Mouse (Mus musculus): ENCODE results near the gene Gm5089. TPM values are rescaled to one million over a fixed set of nuclear protein-coding genes. Genes with fewer than 3 reads are reported as not detected.

Gm5089 gene
- polyA plus RNA-seq, 1 experiment from 2014 or later: 0.47 TPM

DNA sequence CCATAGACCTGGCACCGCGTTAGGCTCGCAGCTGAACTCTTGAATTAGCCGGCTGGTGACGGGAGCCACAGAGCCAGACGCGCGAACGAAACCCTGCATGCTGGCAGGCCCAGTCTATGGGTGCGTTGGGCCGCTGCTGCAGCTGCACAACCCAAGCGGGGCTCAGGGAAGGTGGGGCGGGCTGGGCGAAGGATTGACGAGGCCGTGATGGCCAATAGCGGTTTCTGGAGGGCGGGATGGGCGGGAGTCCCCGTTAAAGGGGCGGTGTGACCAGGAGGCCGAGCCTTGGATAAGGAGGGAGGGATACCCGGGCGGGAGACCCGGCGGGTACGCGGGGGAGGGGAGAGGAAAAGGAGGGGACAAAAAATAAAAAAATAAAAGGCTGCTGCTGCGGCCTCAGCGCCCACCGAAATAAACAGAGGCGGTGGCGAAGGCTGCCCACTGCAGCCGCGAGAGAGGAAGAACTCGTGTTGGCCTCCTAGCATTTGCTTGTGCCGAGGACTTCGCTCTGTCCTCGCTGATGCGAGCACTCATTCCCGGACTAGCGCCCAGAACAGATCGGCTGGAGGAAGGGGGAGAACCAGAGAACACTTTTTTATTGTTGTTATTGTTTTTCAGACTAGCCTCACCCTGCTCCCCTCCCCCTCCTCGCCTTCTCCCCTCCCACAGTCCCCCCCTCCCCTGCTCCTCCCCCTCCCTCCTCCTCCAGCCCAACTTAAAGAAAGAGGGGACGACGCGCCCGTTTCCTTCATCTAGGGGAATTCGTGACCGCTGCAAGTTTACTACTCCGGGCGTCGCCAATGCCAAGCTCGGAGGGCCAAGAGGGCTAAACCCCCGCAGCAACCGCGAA lies 23.4 kb upstream of the Gm5089 start:
- H3K4me3 ChIP-seq (replicated peaks; ENCODE audit: low read length): peak overlapping the region; percentile 56
- WGBS: under 1% methylated on average over 56 of the region's 57 CpGs
- no peaks in the 10 kb centered on the region for H3K36me3 ChIP-seq (ENCODE audit: control insufficient read depth, insufficient read depth)
- H3K9me3 ChIP-seq (ENCODE audit: control insufficient read depth, low read length): no peaks in the 10 kb centered on the region
- H3K27me3 ChIP-seq (replicated peaks; ENCODE audit: control insufficient read depth, insufficient read depth, low read length): peaks cover 18% of the 10 kb centered on the region
- peak overlapping the region; percentile 74 for H3K4me2 ChIP-seq (ENCODE audit: low read length)
- peak overlapping the region; percentile 91 for H3K27ac ChIP-seq (ENCODE audit: low read length)
- peak; percentile 81 for ATAC-seq
- H3K4me1 ChIP-seq (replicated peaks; ENCODE audit: control insufficient read depth, insufficient read depth, low read length): peaks cover 31% of the 10 kb centered on the region
- peak overlapping the region; percentile 52 for H3K9ac ChIP-seq (replicated peaks; ENCODE audit: low read depth, low read length)

DNA sequence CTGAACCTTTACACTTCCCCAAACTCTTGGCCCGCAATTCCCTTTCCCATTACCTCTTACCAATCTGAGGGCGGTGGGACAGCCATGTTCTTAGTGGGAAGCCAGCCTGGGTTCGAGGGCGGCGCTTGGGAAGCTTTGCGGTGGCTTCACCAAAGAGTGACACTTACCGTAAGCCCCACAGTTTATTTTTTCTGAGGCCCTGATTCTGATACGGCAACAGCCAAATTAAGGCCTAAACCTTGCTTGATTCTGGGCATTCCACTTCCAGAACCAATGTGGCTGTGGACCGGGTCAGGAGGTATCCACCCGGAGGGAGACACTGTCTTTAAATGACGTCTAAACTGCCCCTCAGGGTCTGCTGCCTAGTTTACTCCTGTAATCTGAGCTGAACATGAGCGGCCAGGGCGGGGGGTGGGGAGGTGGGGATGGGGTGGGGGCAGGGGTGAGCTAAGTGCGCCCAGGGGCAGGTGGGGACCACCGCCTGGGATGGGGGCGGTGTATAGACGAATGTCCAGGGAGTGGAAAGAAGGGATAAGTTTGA lies 22.4 kb upstream of the Gm5089 start:
- no peak for ATAC-seq
- H3K4me3 ChIP-seq (replicated peaks; ENCODE audit: low read length): peak overlapping the region; percentile 56
- no peaks in the 10 kb centered on the region for H3K36me3 ChIP-seq (ENCODE audit: control insufficient read depth, insufficient read depth)
- WGBS: 13% methylated on average over 17 of the region's 17 CpGs
- peaks cover 30% of the 10 kb centered on the region for H3K4me1 ChIP-seq (replicated peaks; ENCODE audit: control insufficient read depth, insufficient read depth, low read length)
- peak overlapping the region; percentile 74 for H3K4me2 ChIP-seq (ENCODE audit: low read length)
- peak overlapping the region; percentile 78 for H3K27ac ChIP-seq (ENCODE audit: low read length)
- no peaks in the 10 kb centered on the region for H3K9me3 ChIP-seq (ENCODE audit: control insufficient read depth, low read length)
- peak overlapping the region; percentile 15 for H3K9ac ChIP-seq (replicated peaks; ENCODE audit: low read depth, low read length)
- peaks cover 23% of the 10 kb centered on the region for H3K27me3 ChIP-seq (replicated peaks; ENCODE audit: control insufficient read depth, insufficient read depth, low read length)

DNA sequence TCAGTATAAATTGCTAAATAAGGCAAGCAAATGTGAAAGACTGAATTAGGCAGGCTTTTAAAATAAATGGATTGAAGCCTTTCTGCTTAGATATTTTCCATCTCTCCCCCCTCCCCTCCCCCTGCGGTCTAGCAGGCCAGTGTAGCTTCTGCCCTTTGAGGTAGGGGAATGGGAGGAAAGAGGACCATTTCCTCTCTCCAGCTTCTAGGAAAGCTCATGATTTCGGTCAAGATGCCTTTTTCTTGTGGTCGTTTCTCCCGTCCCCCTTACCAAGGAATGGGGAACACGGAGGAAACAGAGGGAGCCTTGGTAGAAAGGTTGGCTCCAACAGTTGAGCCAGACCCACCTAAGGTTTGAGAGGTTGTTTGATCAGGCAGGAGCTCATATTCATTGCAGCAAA lies 21.7 kb upstream of the Gm5089 start:
- Histone ChIP-seq H3K4me3 (replicated peaks; ENCODE audit: low read length) (peak overlapping the region; percentile 56), H3K9ac (replicated peaks; ENCODE audit: low read depth, low read length) (no peak overlapping the region)

DNA sequence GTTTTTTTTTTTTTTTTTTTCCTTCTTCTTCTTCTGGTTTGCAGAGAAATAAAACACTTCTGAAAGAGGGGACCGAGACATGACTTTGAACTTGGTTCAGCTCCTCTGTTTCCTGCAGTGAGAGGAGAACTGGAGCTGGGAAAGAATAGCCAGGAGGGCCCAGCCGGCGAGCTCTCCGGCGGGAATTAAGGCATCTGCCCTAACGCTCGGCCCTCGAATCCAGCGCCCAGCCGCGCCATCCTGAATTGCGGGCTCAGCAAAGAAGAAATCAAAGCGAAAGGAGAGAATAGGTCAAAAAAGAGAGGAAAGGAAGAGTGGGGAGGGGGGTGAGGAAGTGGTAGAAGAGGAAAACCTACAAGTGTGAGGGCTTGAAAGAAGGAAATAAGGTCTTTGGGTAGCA lies 21.2 kb upstream of the Gm5089 start:
- H3K9me3 ChIP-seq (ENCODE audit: control insufficient read depth, low read length): no peaks in the 10 kb centered on the region
- peaks cover 30% of the 10 kb centered on the region for H3K4me1 ChIP-seq (replicated peaks; ENCODE audit: control insufficient read depth, insufficient read depth, low read length)
- no peak for ATAC-seq
- no peaks in the 10 kb centered on the region for H3K36me3 ChIP-seq (ENCODE audit: control insufficient read depth, insufficient read depth)
- H3K4me3 ChIP-seq (replicated peaks; ENCODE audit: low read length): peak overlapping the region; percentile 56
- 9% methylated on average over 13 of the region's 13 CpGs for WGBS
- peaks cover 27% of the 10 kb centered on the region for H3K27me3 ChIP-seq (replicated peaks; ENCODE audit: control insufficient read depth, insufficient read depth, low read length)
- peak overlapping the region; percentile 29 for H3K27ac ChIP-seq (ENCODE audit: low read length)
- H3K4me2 ChIP-seq (ENCODE audit: low read length): peak overlapping the region; percentile 38
- 0 out of 2 replicates have a peak overlapping the region, but pooled peaks have one; percentile 23 for H3K9ac ChIP-seq (replicated peaks; ENCODE audit: low read depth, low read length)

More for the DNA sequence above, 21.7 kb upstream of the Gm5089 start:
- Histone ChIP-seq H3K4me1 (replicated peaks; ENCODE audit: control insufficient read depth, insufficient read depth, low read length) (peaks cover 30% of the 10 kb centered on the region), H3K27me3 (replicated peaks; ENCODE audit: control insufficient read depth, insufficient read depth, low read length) (peaks cover 24% of the 10 kb centered on the region), H3K4me2 (ENCODE audit: low read length) (peak overlapping the region; percentile 74), H3K36me3 (ENCODE audit: control insufficient read depth, insufficient read depth) (no peaks in the 10 kb centered on the region), H3K27ac (ENCODE audit: low read length) (peak overlapping the region; percentile 45; the same call in 1 of the 2 replicates), H3K9me3 (ENCODE audit: control insufficient read depth, low read length) (no peaks in the 10 kb centered on the region)
- 29% methylated on average over 5 of the region's 5 CpGs for WGBS
- no peak for ATAC-seq

DNA sequence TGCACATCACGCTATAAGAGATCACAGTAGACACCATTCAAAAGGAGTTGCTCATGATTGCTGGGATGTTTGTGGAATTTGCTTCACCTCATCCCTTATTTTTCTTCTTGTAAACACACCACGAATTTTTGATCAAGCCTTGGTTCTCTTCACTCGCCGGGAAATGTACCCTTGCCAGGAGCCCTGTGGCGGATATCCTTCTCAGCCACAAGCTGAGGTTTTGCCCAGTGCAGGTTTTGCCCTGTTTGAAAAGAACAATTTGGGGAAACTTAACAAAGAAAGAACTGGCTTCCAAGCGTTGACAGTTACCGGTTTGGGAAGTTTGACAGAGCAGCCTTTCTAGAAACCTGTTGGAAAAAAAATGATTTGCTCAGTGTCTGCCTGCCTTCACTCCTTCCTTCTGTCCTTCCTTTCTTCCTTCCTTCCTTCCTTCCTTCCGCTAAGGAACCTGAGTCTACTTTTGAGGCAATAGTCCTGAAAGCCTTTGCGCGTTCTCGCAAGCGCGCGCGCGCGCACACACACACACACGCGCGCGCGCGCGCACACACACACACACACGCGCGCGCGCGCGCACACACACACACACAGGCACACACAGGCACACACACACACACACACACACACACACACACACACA lies 20.7 kb upstream of the Gm5089 start:
- H3K27me3 ChIP-seq (replicated peaks; ENCODE audit: control insufficient read depth, insufficient read depth, low read length): peaks cover 33% of the 10 kb centered on the region
- no peak overlapping the region for H3K9ac ChIP-seq (replicated peaks; ENCODE audit: low read depth, low read length)
- H3K9me3 ChIP-seq (ENCODE audit: control insufficient read depth, low read length): no peaks in the 10 kb centered on the region
- 7% methylated on average over 31 of the region's 31 CpGs for WGBS
- no peak for ATAC-seq
- H3K4me2 ChIP-seq (ENCODE audit: low read length): peak overlapping the region; percentile 38
- H3K4me1 ChIP-seq (replicated peaks; ENCODE audit: control insufficient read depth, insufficient read depth, low read length): peaks cover 30% of the 10 kb centered on the region
- H3K4me3 ChIP-seq (replicated peaks; ENCODE audit: low read length): peak overlapping the region; percentile 6; the same call in 1 of the 2 replicates
- H3K27ac ChIP-seq (ENCODE audit: low read length): peak overlapping the region; percentile 61
- H3K36me3 ChIP-seq (ENCODE audit: control insufficient read depth, insufficient read depth): no peaks in the 10 kb centered on the region

DNA sequence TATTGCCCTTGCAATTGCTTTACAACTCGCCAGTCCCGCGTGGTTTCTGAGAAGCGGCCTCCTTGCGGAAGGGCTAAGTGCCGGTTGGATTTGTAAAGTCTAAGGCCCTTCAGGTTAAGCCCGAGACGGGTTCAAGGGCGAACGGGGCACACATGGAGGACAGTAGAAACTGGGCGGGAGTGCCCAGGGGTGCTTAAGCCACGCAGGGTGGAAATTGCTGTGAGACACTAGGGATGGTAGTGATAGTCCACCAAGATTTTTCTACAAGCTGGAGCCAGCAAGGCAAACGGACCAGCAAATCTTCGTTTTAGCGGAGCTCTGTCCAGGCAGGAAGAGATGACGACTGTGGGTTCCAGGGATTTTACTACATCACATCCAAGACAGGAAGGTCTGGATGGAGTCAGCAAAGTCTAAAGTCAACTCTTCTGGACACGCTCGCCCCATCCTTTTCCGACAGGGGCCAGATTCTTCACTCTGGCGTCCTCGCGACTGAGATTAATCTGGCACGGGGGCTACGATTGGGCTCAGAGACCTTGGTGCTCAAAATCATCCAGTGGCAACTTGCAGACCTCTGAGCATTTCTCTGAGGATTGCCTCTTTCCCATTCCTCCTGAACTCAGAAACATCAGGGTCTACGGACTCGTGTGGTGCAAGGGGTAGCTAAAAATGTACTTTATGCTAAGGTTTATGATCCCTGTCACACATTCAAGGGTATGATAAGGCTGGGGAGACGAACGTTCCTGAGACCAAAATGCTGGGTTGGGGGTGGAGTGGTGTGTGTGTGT lies 18.2 kb upstream of the Gm5089 start:
- Histone ChIP-seq H3K9ac (replicated peaks; ENCODE audit: low read depth, low read length) (peak overlapping the region; percentile 42; the same call in 1 of the 2 replicates), H3K27me3 (replicated peaks; ENCODE audit: control insufficient read depth, insufficient read depth, low read length) (peaks cover 38% of the 10 kb centered on the region), H3K9me3 (ENCODE audit: control insufficient read depth, low read length) (no peaks in the 10 kb centered on the region), H3K27ac (ENCODE audit: low read length) (peak overlapping the region; percentile 44), H3K4me2 (ENCODE audit: low read length) (peak overlapping the region; percentile 40), H3K36me3 (ENCODE audit: control insufficient read depth, insufficient read depth) (no peaks in the 10 kb centered on the region), H3K4me3 (replicated peaks; ENCODE audit: low read length) (peak overlapping the region; percentile 14; the same call in 1 of the 2 replicates), H3K4me1 (replicated peaks; ENCODE audit: control insufficient read depth, insufficient read depth, low read length) (peaks cover 20% of the 10 kb centered on the region)
- ATAC-seq: no peak
- 16% methylated on average over 28 of the region's 28 CpGs for WGBS

DNA sequence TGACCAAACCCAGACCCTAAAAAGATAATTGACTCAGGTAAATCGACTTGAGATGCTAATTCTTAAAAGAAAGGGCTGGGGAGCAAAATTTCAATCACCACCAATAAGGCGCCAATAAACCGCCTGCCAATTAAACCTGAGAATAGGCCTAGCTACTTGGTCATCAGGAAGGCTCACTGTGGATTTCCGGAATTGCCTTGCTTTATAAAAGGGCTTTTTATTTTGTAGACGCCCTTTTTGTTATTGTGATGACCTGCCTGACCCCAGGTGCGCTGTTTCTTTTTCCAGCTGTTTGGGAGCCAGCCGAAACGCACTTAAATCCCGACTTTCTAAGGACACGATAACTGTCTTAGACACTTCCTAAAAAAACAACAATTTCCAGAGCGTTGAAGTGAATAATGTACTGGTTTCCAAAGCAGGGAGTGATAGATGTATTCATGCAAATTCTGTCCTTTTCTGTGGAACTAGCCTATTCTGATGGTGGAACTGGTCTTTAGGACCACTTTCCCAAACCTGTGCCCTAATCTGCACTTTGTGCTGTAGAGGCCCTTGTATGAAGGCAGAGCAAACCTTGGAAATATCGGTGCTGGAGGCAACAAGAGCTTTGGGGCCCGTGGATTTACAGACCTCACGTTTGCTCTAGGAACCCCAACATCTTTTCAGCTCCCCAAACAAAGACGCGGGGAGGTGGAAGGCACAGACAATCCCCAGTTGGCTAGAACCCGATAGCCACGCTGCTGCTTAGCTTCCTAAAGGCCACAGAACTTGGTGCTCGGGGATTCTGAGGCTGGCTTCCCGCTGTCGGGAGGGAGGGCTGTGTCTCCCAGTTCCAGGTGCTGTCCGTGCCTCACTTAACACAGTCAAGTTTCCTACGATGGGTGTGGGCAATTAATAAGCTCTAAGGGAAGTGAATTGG lies 17.3 kb upstream of the Gm5089 start:
- no peak overlapping the region for H3K4me3 ChIP-seq (replicated peaks; ENCODE audit: low read length)

DNA sequence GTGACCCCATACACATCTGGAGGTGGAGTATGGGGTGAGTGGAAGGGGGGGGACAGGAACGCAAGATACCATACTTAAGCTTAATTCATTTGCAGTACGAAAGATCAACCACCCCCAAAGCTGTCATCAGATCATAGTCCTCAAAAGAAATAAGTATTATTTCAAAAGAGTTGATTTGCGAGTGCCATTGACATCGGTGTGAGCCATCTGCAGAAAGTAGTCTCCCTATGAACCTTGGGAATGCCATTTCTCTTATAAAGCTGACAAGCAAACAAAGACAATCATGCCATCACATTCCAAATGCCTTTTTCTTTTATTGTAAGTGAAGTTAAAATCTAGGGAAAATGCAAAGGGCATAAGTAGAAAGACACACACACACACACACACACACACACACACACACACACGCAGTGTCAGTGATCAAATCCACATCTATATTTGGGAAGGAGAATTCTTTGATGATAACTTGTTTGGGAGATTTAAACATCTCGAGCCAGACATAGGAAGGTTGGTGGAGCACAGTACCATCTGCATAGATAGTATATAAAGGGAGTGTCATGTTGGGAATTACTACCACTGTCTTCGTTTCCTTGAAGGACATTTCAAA lies 15.9 kb upstream of the Gm5089 start:
- Histone ChIP-seq H3K27me3 (replicated peaks; ENCODE audit: control insufficient read depth, insufficient read depth, low read length) (peaks cover 48% of the 10 kb centered on the region), H3K4me3 (replicated peaks; ENCODE audit: low read length) (no peak overlapping the region), H3K9me3 (ENCODE audit: control insufficient read depth, low read length) (no peaks in the 10 kb centered on the region), H3K36me3 (ENCODE audit: control insufficient read depth, insufficient read depth) (no peaks in the 10 kb centered on the region), H3K27ac (ENCODE audit: low read length) (no peak overlapping the region), H3K9ac (replicated peaks; ENCODE audit: low read depth, low read length) (no peak overlapping the region), H3K4me2 (ENCODE audit: low read length) (no peak overlapping the region), H3K4me1 (replicated peaks; ENCODE audit: control insufficient read depth, insufficient read depth, low read length) (peaks cover 24% of the 10 kb centered on the region)
- WGBS: 57% methylated on average over 7 of the region's 7 CpGs
- no peak for ATAC-seq

More for the DNA sequence above, 17.3 kb upstream of the Gm5089 start:
- WGBS: 24% methylated on average over 23 of the region's 23 CpGs
- Histone ChIP-seq H3K36me3 (ENCODE audit: control insufficient read depth, insufficient read depth) (no peaks in the 10 kb centered on the region), H3K4me1 (replicated peaks; ENCODE audit: control insufficient read depth, insufficient read depth, low read length) (peaks cover 24% of the 10 kb centered on the region), H3K27me3 (replicated peaks; ENCODE audit: control insufficient read depth, insufficient read depth, low read length) (peaks cover 41% of the 10 kb centered on the region), H3K9ac (replicated peaks; ENCODE audit: low read depth, low read length) (0 out of 2 replicates have a peak overlapping the region, but pooled peaks have one; percentile 1), H3K27ac (ENCODE audit: low read length) (peak overlapping the region; percentile 54), H3K4me2 (ENCODE audit: low read length) (peak overlapping the region; percentile 40), H3K9me3 (ENCODE audit: control insufficient read depth, low read length) (no peaks in the 10 kb centered on the region)
- no peak for ATAC-seq

Data from forebrain, embryonic 16.5 days (tissue).